Mouse (Mus musculus) heart, embryonic 13.5 days (tissue): ENCODE results near the gene Kat6b. TPM values are rescaled to one million over a fixed set of nuclear protein-coding genes. Genes with fewer than 3 reads are reported as not detected.
"Not testable (repeated sequence)": the region's sequence is repeated elsewhere in the genome, so short reads cannot be mapped to it uniquely, and the experiment has no call there.

ENCODE experiments used
- ATAC-seq: fragments of 200-750 bp; cut with Nextera tagmentation; 2 replicates; pipeline ENCODE4 v1.8.0; 2017; ENCODE audit warnings: moderate TSS enrichment; ENCODE audit not compliant: insufficient number of reproducible peaks, low FRiP score, low TSS enrichment; ENCODE audit errors: extremely low read depth
- H3K27ac ChIP-seq: fragments of 300-500 bp; sonication (generic); replicated peaks from 2 replicates; pipeline ENCODE4 v1.5.1; 2015; ENCODE audit warnings: moderate library complexity, mild to moderate bottlenecking, inconsistent platforms
- H3K27me3 ChIP-seq: fragments of 300-500 bp; sonication (generic); replicated peaks from 2 replicates; pipeline ENCODE4 v1.6.1; 2015; ENCODE audit warnings: mild to moderate bottlenecking, inconsistent platforms
- H3K36me3 ChIP-seq: fragments of 300-500 bp; sonication (generic); 2 replicates; pipeline ENCODE4 v1.6.1; 2015; ENCODE audit warnings: mild to moderate bottlenecking, inconsistent platforms
- H3K4me1 ChIP-seq: fragments of 300-500 bp; sonication (generic); 2 replicates; pipeline ENCODE4 v1.6.1; 2015; ENCODE audit warnings: inconsistent platforms
- H3K4me2 ChIP-seq: fragments of 300-500 bp; sonication (generic); 2 replicates; pipeline ENCODE4 v1.6.1; 2015; ENCODE audit warnings: inconsistent platforms, mild to moderate bottlenecking, moderate library complexity
- H3K4me3 ChIP-seq: fragments of 300-500 bp; sonication (generic); 2 replicates; pipeline ENCODE4 v1.5.1; 2015; ENCODE audit warnings: moderate library complexity, mild to moderate bottlenecking, inconsistent platforms
- H3K9ac ChIP-seq: fragments of 300-500 bp; sonication (generic); 2 replicates; pipeline ENCODE4 v1.6.1; 2015; ENCODE audit warnings: inconsistent platforms, mild to moderate bottlenecking, moderate library complexity
- H3K9me3 ChIP-seq: fragments of 300-500 bp; sonication (generic); 2 replicates; pipeline ENCODE4 v1.6.1; 2016; ENCODE audit warnings: inconsistent platforms
- WGBS: fragments of 180-500 bp; shearing (Covaris S2); methylation state at CpG from one replicate; pipeline ENCODE4 v1.1.7; 2015; ENCODE audit warnings: mixed read lengths; 5-methylcytosine and 5-hydroxymethylcytosine counted together
- polyA plus RNA-seq: library from polyadenylated mRNA; unstranded; fragments of >200 nt; fragmentation: Nextera tagmentation; extraction: Ambion mirVana; gene quantifications from 2 replicates; pipeline ENCODE4 v1.2.1, GENCODE M21; 2015

Kat6b gene
- polyA plus RNA-seq, 1 experiment from 2014 or later, result 9.8 TPM

- WGBS, result 70% methylated on average over 5 of the region's 5 CpGs
- Histone ChIP-seq H3K9ac (no peak overlapping the region), H3K4me3 (no peak overlapping the region), H3K4me2 (no peak overlapping the region), H3K27me3 (no peaks in the 10 kb centered on the region), H3K27ac (no peak overlapping the region), H3K4me1 (peaks cover 16% of the 10 kb centered on the region), H3K36me3 (no peaks in the 10 kb centered on the region), H3K9me3 (no peaks in the 10 kb centered on the region)
- ATAC-seq, result no peak
Observed at GRCm38 (mm10) chr14:21457876-21458275, 23.4 kb upstream of the Kat6b start.

DNA sequence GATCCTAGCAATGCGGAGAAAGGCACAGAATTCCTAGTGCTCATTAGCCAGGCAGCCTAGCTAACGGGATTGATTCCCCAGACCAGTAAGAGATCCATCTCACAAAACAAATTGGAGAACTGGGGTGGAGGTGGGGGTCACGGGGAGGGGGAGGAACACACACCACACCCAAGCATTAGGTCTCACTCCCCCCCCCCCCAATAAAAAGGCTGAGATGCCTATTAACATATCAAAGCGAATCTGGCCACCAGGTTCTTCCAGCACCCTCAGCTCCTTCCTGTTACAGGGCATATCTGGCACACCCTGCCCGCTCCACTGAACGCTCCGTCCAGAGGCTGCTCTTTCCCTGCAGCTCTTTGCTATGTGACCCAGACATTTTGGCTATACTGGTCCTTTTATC, 22.5 kb upstream of the Kat6b start:
- Histone ChIP-seq H3K9me3 (no peaks in the 10 kb centered on the region), H3K27ac (no peak overlapping the region), H3K36me3 (no peaks in the 10 kb centered on the region), H3K4me3 (no peak overlapping the region), H3K4me1 (peaks cover 23% of the 10 kb centered on the region), H3K9ac (no peak overlapping the region), H3K4me2 (no peak overlapping the region), H3K27me3 (no peaks in the 10 kb centered on the region)
- 75% methylated on average over 7 of the region's 7 CpGs for WGBS
- ATAC-seq, result no peak

- no peak overlapping the region for H3K4me3 ChIP-seq
- H3K27ac ChIP-seq, result no peak overlapping the region
- H3K9me3 ChIP-seq, result no peaks in the 10 kb centered on the region
- peaks cover 23% of the 10 kb centered on the region for H3K4me1 ChIP-seq
- WGBS, result 84% methylated on average over 4 of the region's 4 CpGs
- ATAC-seq, result no peak
- no peak overlapping the region for H3K9ac ChIP-seq
- H3K27me3 ChIP-seq, result no peaks in the 10 kb centered on the region
- no peaks in the 10 kb centered on the region for H3K36me3 ChIP-seq
- H3K4me2 ChIP-seq, result no peak overlapping the region
Observed at GRCm38 (mm10) chr14:21459163-21459562, 22.1 kb upstream of the Kat6b start.

DNA sequence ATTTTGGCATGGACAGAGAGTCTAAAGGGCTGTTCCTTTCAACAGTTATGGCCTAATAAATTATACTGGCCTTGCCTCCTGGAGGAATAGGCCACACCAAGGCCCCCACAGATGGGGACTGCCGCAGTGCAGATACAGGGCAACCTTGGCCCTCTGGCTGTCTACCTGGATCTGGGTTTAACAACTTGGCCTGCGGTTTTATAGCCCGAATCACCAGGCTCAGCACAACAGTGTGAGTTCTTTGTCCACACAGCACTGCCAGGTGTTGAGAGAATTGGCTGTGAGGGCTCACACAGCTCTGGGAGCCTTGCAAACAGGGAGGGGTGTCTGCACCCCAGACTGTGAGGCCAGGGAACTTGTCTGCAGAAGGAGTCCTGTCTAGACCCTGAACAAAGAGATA, 18.8 kb upstream of the Kat6b start:
- ATAC-seq, result no peak
- Histone ChIP-seq H3K4me3 (no peak overlapping the region), H3K27me3 (no peaks in the 10 kb centered on the region), H3K4me1 (peaks cover 19% of the 10 kb centered on the region), H3K9me3 (0 out of 2 replicates have a peak, but pooled peaks cover 3% of the 10 kb centered on the region), H3K9ac (no peak overlapping the region), H3K4me2 (no peak overlapping the region), H3K36me3 (no peaks in the 10 kb centered on the region), H3K27ac (no peak overlapping the region)
- WGBS, result 81% methylated on average over 3 of the region's 3 CpGs

- Histone ChIP-seq H3K4me1 (peaks cover 19% of the 10 kb centered on the region), H3K4me3 (no peak overlapping the region), H3K9me3 (0 out of 2 replicates have a peak, but pooled peaks cover 3% of the 10 kb centered on the region), H3K27me3 (no peaks in the 10 kb centered on the region), H3K36me3 (no peaks in the 10 kb centered on the region), H3K9ac (no peak overlapping the region), H3K27ac (peak overlapping the region; percentile 59), H3K4me2 (no peak overlapping the region)
- 71% methylated on average over 9 of the region's 9 CpGs for WGBS
- no peak for ATAC-seq
Observed at GRCm38 (mm10) chr14:21463117-21463712, 18.0 kb upstream of the Kat6b start.

DNA sequence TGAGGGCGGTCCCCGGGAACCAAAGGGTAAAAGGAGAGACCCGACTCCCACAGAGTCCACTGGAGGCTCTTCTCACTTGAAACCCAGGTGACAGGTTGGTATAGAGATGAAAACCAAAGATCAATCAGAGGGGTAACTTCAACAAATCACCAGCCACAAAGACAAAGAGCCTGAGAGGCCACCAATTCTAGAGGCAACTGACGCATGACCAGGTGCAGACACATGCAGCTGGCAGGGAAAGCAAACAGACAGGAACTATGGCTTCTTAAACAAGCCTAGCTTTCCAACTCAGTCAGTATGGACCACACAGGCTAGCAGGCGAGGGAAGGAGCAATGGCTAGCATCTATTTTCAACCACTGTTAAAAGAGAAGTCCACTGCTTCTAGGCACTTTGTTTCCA, 10.8 kb upstream of the Kat6b start:
- Histone ChIP-seq H3K4me2 (no peak overlapping the region), H3K4me3 (no peak overlapping the region), H3K4me1 (peaks cover 3% of the 10 kb centered on the region; the same call in 1 of the 2 replicates), H3K9me3 (0 out of 2 replicates have a peak, but pooled peaks cover 3% of the 10 kb centered on the region), H3K36me3 (no peaks in the 10 kb centered on the region), H3K27ac (no peak overlapping the region), H3K9ac (no peak overlapping the region), H3K27me3 (no peaks in the 10 kb centered on the region)
- 71% methylated on average over 5 of the region's 5 CpGs for WGBS
- no peak for ATAC-seq

- 86% methylated on average over 2 of the region's 2 CpGs for WGBS
- H3K9me3 ChIP-seq, result 0 out of 2 replicates have a peak, but pooled peaks cover 3% of the 10 kb centered on the region
- H3K4me3 ChIP-seq, result no peak overlapping the region
- peaks cover 8% of the 10 kb centered on the region; the same call in 1 of the 2 replicates for H3K4me1 ChIP-seq
- H3K36me3 ChIP-seq, result no peaks in the 10 kb centered on the region
- H3K27me3 ChIP-seq, result no peaks in the 10 kb centered on the region
- no peak overlapping the region for H3K9ac ChIP-seq
- no peak overlapping the region for H3K27ac ChIP-seq
- no peak overlapping the region for H3K4me2 ChIP-seq
- no peak for ATAC-seq
Observed at GRCm38 (mm10) chr14:21471975-21472374, 9.3 kb upstream of the Kat6b start.

- WGBS, result 77% methylated on average over 4 of the region's 4 CpGs
- not testable (repeated sequence) for H3K4me3 ChIP-seq, H3K9ac ChIP-seq, H3K27me3 ChIP-seq, H3K36me3 ChIP-seq, H3K9me3 ChIP-seq, ATAC-seq, H3K4me2 ChIP-seq, H3K27ac ChIP-seq, H3K4me1 ChIP-seq
Observed at GRCm38 (mm10) chr14:21474593-21475132, 6.6 kb upstream of the Kat6b start.

DNA sequence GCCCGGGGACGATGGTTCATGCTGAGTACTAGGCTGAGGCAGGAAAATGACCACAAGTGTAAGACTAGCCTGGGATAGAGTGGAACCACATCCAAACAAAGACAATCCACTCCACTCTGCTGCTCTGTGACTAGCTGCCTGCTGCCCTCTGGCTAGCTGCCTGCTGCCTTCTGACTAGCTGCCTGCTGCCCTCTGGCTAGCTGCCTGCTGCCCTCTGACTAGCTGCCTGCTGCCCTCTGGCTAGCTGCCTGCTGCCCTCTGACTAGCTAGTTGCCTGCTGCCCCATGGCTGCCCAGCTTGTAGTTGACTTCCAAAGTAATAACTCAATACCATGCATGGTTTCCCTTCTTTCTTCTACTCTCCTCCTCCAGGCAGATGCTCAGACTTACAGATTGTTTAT, 4.1 kb upstream of the Kat6b start:
- no peak for ATAC-seq
- H3K4me2 ChIP-seq, result no peak overlapping the region
- 86% methylated on average over 2 of the region's 2 CpGs for WGBS
- no peak overlapping the region for H3K4me3 ChIP-seq
- no peak overlapping the region for H3K9ac ChIP-seq
- no peaks in the 10 kb centered on the region for H3K36me3 ChIP-seq
- no peak overlapping the region for H3K27ac ChIP-seq
- H3K27me3 ChIP-seq, result no peaks in the 10 kb centered on the region
- 0 out of 2 replicates have a peak, but pooled peaks cover 4% of the 10 kb centered on the region for H3K9me3 ChIP-seq
- H3K4me1 ChIP-seq, result peaks cover 8% of the 10 kb centered on the region; the same call in 1 of the 2 replicates

- ATAC-seq, result no peak
- H3K27ac ChIP-seq, result no peak overlapping the region
Observed at GRCm38 (mm10) chr14:21479566-21479965, 1.7 kb upstream of the Kat6b start.

GRCm38 (mm10) chr14:21480191-21480590, 1.0 kb upstream of the Kat6b start:
- no peak for ATAC-seq
- 0 out of 2 replicates have a peak, but pooled peaks cover 5% of the 10 kb centered on the region for H3K4me1 ChIP-seq
- no peak overlapping the region for H3K9ac ChIP-seq
- 80% methylated on average over 5 of the region's 5 CpGs for whole genome bisulfite sequencing
- 0 out of 2 replicates have a peak, but pooled peaks cover 4% of the 10 kb centered on the region for H3K9me3 ChIP-seq
- no peaks in the 10 kb centered on the region for H3K27me3 ChIP-seq
- H3K36me3 ChIP-seq, result no peaks in the 10 kb centered on the region
- H3K4me3 ChIP-seq, result no peak overlapping the region
- H3K27ac ChIP-seq, result no peak overlapping the region
- no peak overlapping the region for H3K4me2 ChIP-seq

More at GRCm38 (mm10) chr14:21479566-21479965, 1.7 kb upstream of the Kat6b start:
- Histone ChIP-seq H3K9me3 (0 out of 2 replicates have a peak, but pooled peaks cover 4% of the 10 kb centered on the region), H3K4me1 (peaks cover 8% of the 10 kb centered on the region; the same call in 1 of the 2 replicates), H3K4me3 (no peak overlapping the region), H3K9ac (no peak overlapping the region), H3K4me2 (no peak overlapping the region), H3K36me3 (no peaks in the 10 kb centered on the region), H3K27me3 (no peaks in the 10 kb centered on the region)
- WGBS, result 88% methylated on average over 8 of the region's 8 CpGs

GRCm38 (mm10) chr14:21484199-21484598, 3.0 kb downstream of the Kat6b start:
- H3K4me2 ChIP-seq, result no peak overlapping the region
- H3K27me3 ChIP-seq, result no peaks in the 10 kb centered on the region
- ATAC-seq, result no peak
- H3K9me3 ChIP-seq, result 0 out of 2 replicates have a peak, but pooled peaks cover 4% of the 10 kb centered on the region
- H3K9ac ChIP-seq, result no peak overlapping the region
- H3K4me3 ChIP-seq, result no peak overlapping the region
- no peaks in the 10 kb centered on the region for H3K4me1 ChIP-seq
- 83% methylated on average over 2 of the region's 2 CpGs for WGBS
- no peak overlapping the region for H3K27ac ChIP-seq
- H3K36me3 ChIP-seq, result no peaks in the 10 kb centered on the region
